Mouse (Mus musculus) cerebellum, adult 2 months (tissue): ENCODE results near the gene Phldb3.

ENCODE experiments used
- CTCF ChIP-seq: fragments of 200-500 bp; IDR thresholded peaks from 2 replicates; pipeline ENCODE4 v1.5.1; 2011; ENCODE audit warnings: low read depth, mild to moderate bottlenecking, control low read depth, low read length, moderate library complexity, borderline replicate concordance; ENCODE audit not compliant: insufficient read depth
- POLR2A ChIP-seq: fragments of 200-500 bp; IDR thresholded peaks from 2 replicates; pipeline ENCODE4 v1.6.1; 2011; ENCODE audit warnings: low read length, control low read depth, borderline replicate concordance; ENCODE audit not compliant: insufficient read depth

GRCm38 (mm10) chr7:24614816-24615215 lies 4.3 kb downstream of the Phldb3 start:
- TF ChIP-seq POLR2A = no peak
- no peak for TF ChIP-seq CTCF
